8 mouse cellular contexts compared by ENCODE assay signal in genomic region chr13:37751154-37751950, GRCm38 (mm10). TPM values are rescaled to one million over a fixed set of nuclear protein-coding genes. Genes with fewer than 3 reads are reported as not detected.
DNase-seq lines count a peak whose midpoint lies in the region; ATAC-seq lines count a peak whose summit lies in the region.

No protein-coding gene starts in this region.

- no peaks in the 10 kb centered on the region for H3K9me3 ChIP-seq in liver, embryonic 13.5 days (replicated peaks)
- peaks cover 4% of the 10 kb centered on the region; the same call in 1 of the 2 replicates for H3K9me3 ChIP-seq in liver, embryonic 12.5 days (replicated peaks)
- no peaks in the 10 kb centered on the region for H3K9me3 ChIP-seq in embryonic facial prominence, embryonic 15.5 days (replicated peaks)
- no peaks in the 10 kb centered on the region for H3K9me3 ChIP-seq in hindbrain, embryonic 14.5 days (ENCODE audit: control insufficient read depth, low read length)

- DNase-seq in liver, embryonic 13.5 days, result no peak
- DNase-seq in layer of hippocampus, adult 8-10 months (ENCODE audit: low spot score in 2 of 2), result peak; percentile 17 to 25
- DNase-seq in thymus, postnatal 36 days, result peak; percentile 51 to 71
- DNase-seq in hindbrain, embryonic 14.5 days (ENCODE audit: low spot score), result no peak
- DNase-seq in cerebellum, adult 9-10 months, result no peak

- no peak overlapping the region for H3K9ac ChIP-seq in liver, embryonic 13.5 days
- H3K9ac ChIP-seq in liver, embryonic 12.5 days, result no peak overlapping the region
- no peak overlapping the region for H3K9ac ChIP-seq in embryonic facial prominence, embryonic 15.5 days
- no peak overlapping the region for H3K9ac ChIP-seq in hindbrain, embryonic 14.5 days

- no peak overlapping the region for H3K4me2 ChIP-seq in liver, embryonic 13.5 days
- no peak overlapping the region for H3K4me2 ChIP-seq in liver, embryonic 12.5 days
- H3K4me2 ChIP-seq in embryonic facial prominence, embryonic 15.5 days (replicated peaks), result no peak overlapping the region
- no peak overlapping the region for H3K4me2 ChIP-seq in hindbrain, embryonic 14.5 days (replicated peaks)

- no peaks in the 10 kb centered on the region for H3K27me3 ChIP-seq in liver, embryonic 13.5 days
- H3K27me3 ChIP-seq in liver, embryonic 12.5 days (replicated peaks), result no peaks in the 10 kb centered on the region
- H3K27me3 ChIP-seq in embryonic facial prominence, embryonic 15.5 days, result no peaks in the 10 kb centered on the region
- H3K27me3 ChIP-seq in hindbrain, embryonic 14.5 days (ENCODE audit: control insufficient read depth, insufficient read depth, low read length), result no peaks in the 10 kb centered on the region

- H3K4me1 ChIP-seq in liver, embryonic 13.5 days (replicated peaks), result peaks cover 31% of the 10 kb centered on the region
- peaks cover 25% of the 10 kb centered on the region for H3K4me1 ChIP-seq in liver, embryonic 12.5 days
- peaks cover 9% of the 10 kb centered on the region; the same call in 1 of the 2 replicates for H3K4me1 ChIP-seq in embryonic facial prominence, embryonic 15.5 days
- H3K4me1 ChIP-seq in hindbrain, embryonic 14.5 days (replicated peaks; ENCODE audit: control insufficient read depth, insufficient read depth, low read length), result 0 out of 2 replicates have a peak, but pooled peaks cover 5% of the 10 kb centered on the region

- no peak overlapping the region for H3K4me3 ChIP-seq in liver, embryonic 13.5 days (replicated peaks)
- no peak overlapping the region for H3K4me3 ChIP-seq in liver, embryonic 12.5 days
- no peak overlapping the region for H3K4me3 ChIP-seq in embryonic facial prominence, embryonic 15.5 days (replicated peaks)
- H3K4me3 ChIP-seq in hindbrain, embryonic 14.5 days (replicated peaks; ENCODE audit: low read length), result no peak overlapping the region

- H3K36me3 ChIP-seq in liver, embryonic 13.5 days, result no peaks in the 10 kb centered on the region
- H3K36me3 ChIP-seq in liver, embryonic 12.5 days, result no peaks in the 10 kb centered on the region
- H3K36me3 ChIP-seq in embryonic facial prominence, embryonic 15.5 days, result no peaks in the 10 kb centered on the region
- H3K36me3 ChIP-seq in hindbrain, embryonic 14.5 days (replicated peaks; ENCODE audit: control insufficient read depth, insufficient read depth), result no peaks in the 10 kb centered on the region

- WGBS in liver, embryonic 13.5 days (ENCODE audit: insufficient replicate concordance), result 31% methylated on average over 9 of the region's 9 CpGs
- WGBS in liver, embryonic 12.5 days (ENCODE audit: insufficient replicate concordance), result 37% methylated on average over 9 of the region's 9 CpGs
- 29% methylated on average over 9 of the region's 9 CpGs for WGBS in embryonic facial prominence, embryonic 15.5 days
- WGBS in hindbrain, embryonic 14.5 days, result 59% methylated on average over 9 of the region's 9 CpGs

- ATAC-seq in liver, embryonic 13.5 days (ENCODE audit: low read depth), result peak; percentile 7; the same call in 1 of the 2 replicates
- no peak for ATAC-seq in liver, embryonic 12.5 days
- ATAC-seq in embryonic facial prominence, embryonic 15.5 days (ENCODE audit: insufficient number of reproducible peaks, low FRiP score, low TSS enrichment, low read depth), result peak; percentile 51; the same call in 1 of the 2 replicates
- ATAC-seq in megakaryocyte progenitor cell, adult 5-6 weeks (replicated peaks; ENCODE audit: poor library complexity), result peak; percentile 75
- ATAC-seq in hindbrain, embryonic 14.5 days (ENCODE audit: low FRiP score), result no peak

- no peak overlapping the region for H3K27ac ChIP-seq in liver, embryonic 13.5 days
- no peak overlapping the region for H3K27ac ChIP-seq in liver, embryonic 12.5 days
- H3K27ac ChIP-seq in embryonic facial prominence, embryonic 15.5 days (replicated peaks), result no peak overlapping the region
- H3K27ac ChIP-seq in hindbrain, embryonic 14.5 days, result no peak overlapping the region

RNA-seq across cellular contexts. Expression of gene Rreb1, which starts 26.8 kb away (rescaled TPM):
- 4.8 and 5.1 TPM in 2 replicates for polyA plus RNA-seq in liver, embryonic 13.5 days (2015; fragmentation: Nextera tagmentation; extraction: Ambion mirVana)
- polyA plus RNA-seq in liver, embryonic 12.5 days (2016; fragmentation: Nextera tagmentation; extraction: Ambion mirVana), result 8.8 and 10.2 TPM in 2 replicates
- polyA plus RNA-seq in embryonic facial prominence, embryonic 15.5 days (2015; fragmentation: Nextera tagmentation; extraction: Ambion mirVana), result 14.4 and 14.8 TPM in 2 replicates
- 10 to 100 TPM; 70.8 to 99.4 (median 89.0) TPM for total RNA-seq in layer of hippocampus, adult 8-10 months (2022)
- total RNA-seq in megakaryocyte progenitor cell, adult 5-6 weeks (2015), result 58.0 and 62.9 TPM in 2 replicates
- 14.7 and 19.4 TPM in 2 replicates for total RNA-seq in megakaryocyte progenitor cell, adult 5-6 weeks (2017)
- polyA plus RNA-seq in hindbrain, embryonic 14.5 days (2014; fragmentation: Nextera tagmentation; extraction: Ambion mirVana), result 5.1 and 5.8 TPM in 2 replicates

Comparison
In these comparisons a context has a peak if more than half of its experiments do, and no peak if none do; other contexts are left out.
1. ATAC-seq: peak in liver, embryonic 13.5 days (single experiment), embryonic facial prominence, embryonic 15.5 days (single experiment) and megakaryocyte progenitor cell, adult 5-6 weeks (single experiment); none in liver, embryonic 12.5 days (single experiment) and hindbrain, embryonic 14.5 days (single experiment).
2. DNase-seq: peak in layer of hippocampus, adult 8-10 months (2 of 2) and thymus, postnatal 36 days (2 of 2); none in liver, embryonic 13.5 days (single experiment), hindbrain, embryonic 14.5 days (single experiment) and cerebellum, adult 9-10 months (single experiment).